Mouse (Mus musculus) layer of hippocampus, adult 9-11 months (tissue): ENCODE results near the gene Spata13.

Experiments used
- DNase-seq: peaks from one replicate; pipeline ENCODE4 v3.0.0; 2022

The Spata13 gene

DNA sequence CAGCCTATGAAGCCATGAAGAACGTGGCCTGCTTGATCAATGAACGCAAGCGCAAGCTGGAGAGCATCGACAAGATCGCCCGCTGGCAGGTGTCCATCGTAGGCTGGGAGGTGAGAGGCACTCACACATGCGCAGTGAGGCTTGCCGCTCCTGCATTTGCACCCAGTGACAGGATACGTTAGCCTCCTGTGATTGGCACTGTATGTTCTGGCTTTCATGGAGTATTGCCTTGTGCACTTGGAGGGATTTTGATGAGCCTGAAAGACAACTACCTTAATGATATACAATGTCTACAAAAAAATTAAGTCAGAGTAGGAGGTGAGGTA, 120.0 kb downstream of the Spata13 start:
- DNase-seq = no peak

DNA sequence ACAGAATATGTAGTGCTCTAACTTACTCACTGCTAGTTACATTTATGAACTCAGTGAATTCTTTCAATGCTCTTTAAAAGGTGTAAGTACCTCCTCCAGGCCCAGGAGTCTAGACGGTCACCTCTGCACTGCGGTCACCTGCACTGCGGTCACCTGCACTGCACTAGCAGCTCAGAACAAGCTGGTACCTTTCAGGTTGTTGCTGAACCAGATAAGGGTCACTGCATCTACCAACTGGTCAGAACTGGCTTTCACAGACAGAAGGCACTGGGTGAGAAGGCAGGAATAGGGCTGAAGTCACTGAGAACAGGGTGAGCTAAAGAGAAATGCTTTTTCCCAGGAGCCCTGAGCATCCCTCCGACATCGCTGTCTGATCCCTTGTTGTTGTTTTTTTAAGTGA, 120.9 kb downstream of the Spata13 start:
- no peak for DNase-seq

DNA sequence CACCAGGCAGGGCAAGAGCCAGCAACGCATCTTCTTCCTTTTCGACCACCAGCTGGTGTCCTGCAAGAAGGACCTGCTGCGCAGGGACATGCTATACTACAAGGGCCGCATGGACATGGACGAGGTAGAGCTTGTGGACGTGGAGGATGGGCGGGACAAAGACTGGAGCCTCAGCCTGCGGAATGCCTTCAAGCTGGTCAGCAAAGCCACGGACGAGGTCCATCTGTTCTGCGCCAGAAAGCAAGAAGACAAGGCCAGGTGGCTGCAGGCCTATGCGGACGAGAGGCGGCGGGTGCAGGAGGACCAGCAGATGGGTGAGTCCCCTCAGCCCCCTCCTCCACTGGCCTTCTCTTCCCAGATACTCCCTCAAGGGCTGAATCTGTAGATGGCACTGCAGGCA, 122.5 kb downstream of the Spata13 start:
- DNase-seq = no peak

DNA sequence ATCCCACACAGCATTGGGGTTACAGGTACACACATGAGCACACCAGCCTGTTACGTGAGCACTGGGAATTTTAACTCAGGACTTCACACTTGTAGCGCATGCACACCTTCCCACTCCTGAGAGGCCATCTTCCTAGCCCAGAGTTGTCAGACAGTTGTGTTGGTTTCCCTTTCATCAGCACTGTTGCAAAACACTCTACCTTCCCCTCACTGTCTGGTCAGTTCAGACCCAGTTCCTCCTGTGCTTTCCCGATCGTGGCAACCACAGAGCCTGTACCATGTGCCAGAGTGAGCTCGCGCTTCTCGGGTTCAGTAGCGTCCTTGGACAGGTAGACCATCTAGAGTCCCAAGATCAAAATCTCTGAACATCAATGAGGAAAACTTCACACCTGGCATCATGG, 123.5 kb downstream of the Spata13 start:
- DNase-seq = peak; percentile 81

DNA sequence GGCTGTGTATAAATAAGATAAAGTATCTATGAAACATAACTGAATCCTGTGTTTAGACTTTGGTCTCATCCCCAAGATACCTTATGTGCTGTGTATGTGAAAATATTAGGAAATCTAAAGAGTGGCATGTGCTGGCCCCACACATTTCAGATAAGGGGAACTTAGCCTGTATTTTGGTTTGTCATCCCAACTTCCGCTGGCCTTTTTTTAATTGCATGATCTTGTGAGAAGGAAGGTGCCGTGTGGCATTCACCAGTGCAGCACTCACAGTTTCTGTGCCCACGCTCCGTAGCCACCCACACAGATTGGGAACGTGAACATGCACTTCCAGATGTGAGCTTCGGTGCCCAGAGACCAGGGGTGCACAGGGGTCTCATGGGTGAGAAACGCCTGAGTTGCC, 123.9 kb downstream of the Spata13 start:
- DNase-seq = no peak

DNA sequence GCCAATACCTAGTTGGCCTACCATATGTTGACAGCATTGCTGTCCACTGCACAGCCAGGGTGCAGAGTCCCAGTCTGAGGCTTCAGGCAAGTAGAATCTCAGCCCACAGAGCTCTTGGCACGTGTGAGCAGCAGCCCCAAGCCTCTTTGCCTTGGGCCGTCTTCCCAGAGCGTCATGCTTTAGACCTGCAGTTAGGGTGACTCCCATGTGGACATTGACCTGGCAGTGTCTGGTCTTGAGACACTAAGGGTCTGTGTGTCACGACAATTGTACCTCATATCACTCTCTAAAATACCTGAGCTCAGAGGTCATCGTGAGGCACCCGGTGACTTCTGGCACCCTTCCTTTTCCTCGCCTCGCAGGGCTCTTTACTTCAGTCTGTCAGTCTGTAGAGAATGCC, 125.3 kb downstream of the Spata13 start:
- no peak for DNase-seq

DNA sequence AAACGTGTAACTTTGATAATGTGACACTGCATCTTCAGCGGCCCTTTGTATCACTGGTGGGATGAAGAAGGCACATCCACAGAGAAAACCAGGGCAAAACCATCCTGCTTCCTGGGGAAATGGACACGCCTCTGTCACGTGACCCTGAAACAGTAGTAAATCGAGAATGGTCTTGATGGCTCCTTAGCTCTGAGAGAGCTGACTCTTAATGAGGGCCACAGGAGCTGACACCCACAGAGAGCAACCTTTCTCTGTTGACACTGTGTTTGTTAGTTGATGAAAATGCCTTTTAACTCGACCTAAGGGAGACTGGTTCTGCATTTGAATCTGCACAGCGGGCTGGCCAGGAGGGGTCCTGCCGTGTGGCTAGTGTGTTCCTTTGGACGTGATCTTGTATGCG, 128.0 kb downstream of the Spata13 start:
- no peak for DNase-seq

DNA sequence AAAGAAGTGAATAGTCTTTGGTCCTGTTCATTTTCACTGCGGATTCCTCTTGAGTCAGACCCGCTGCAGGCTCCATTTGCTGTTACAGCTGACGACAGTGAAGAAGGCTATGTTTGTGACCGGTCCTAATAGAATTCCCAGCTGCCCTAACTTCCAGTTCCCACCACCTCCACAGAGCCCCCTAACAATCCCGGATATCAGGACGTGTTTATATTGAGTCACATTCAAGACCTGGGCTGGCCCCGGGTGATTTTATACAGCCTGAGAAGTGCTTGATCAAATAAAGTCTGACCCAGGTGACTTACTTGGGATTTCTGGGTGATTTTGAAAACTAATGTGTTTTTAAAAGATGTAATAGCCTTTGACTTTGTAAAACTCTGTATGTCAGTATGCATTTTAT, 129.0 kb downstream of the Spata13 start:
- DNase-seq = no peak

DNA sequence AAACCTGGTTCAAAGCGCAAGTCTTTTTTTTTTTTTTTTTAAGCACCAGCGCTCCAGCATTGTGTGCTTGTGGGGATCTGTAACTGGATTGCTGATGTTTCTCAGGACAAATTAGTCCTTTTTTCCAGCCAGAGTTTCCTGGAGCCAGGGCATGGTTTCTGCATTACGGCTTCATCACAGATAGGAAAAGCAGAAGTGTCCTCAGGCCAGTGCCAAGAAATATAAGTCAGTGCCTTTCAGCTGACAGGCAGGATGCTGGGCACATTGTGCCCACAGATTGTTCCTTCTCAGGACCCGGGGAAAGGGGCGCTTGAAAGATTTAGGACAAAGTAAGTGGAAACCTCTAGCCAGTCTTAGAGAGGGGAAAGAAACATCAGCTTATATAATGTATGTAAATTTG, 129.9 kb downstream of the Spata13 start:
- DNase-seq = no peak

DNA sequence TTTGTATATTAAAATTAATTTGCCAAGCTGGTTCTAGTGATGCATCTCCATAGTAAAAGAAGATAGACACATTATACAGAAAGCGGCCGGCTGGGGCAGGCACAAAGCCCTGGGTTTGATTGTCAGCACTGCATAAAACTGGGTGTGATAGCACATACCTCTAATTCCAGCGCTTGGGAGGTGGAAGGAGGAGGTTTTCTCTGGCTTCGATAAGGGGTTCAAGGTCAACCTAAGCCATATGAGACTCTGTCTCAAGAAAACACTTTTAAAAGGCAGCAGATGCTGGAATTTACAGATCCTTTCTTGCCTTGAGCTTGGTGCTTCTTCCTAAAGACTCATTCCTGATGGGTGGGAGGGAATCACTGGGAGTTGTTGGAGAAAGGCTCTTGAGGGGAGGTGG, 130.7 kb downstream of the Spata13 start:
- DNase-seq = no peak

DNA sequence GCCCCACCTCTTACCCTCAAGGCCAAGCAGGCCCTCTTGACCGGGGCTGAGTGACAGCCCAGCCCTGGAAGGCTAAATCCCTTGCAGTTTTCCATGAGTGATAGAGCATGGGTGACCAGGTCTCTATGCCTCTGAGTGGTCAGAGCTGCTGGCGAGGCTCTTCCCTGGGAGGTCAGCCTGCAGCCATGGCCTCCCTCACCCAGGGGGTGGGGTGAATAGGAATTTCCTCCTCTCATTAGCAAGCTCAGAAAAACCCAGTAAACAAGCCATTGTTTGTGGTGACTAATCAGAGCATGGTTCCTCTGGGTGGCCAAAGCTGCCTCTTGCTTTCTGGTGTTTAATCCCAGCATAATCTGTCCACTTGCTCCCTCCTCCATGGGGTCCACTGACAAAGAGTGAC, 131.2 kb downstream of the Spata13 start:
- no peak for DNase-seq

DNA sequence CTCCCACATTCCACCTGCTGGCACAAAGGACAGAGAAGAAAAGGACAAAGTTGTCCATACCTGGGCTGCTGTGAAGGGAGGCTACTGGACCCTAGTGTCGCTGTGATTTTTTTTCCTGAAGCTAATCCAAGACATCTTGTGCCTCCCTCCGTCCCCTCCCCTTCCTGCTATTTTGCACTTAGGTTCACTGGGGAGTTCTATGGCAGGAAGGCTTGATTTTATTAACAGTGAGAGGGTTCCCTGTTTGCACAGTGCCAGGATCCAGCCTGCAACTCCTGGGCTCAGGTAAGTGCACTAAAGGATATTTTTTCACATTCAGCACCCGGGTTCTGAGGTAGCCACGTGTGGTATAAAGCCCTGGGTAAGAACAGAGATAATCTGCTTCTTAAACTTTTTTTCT, 134.1 kb downstream of the Spata13 start, which contains the start of gene C1qtnf9:
C1qtnf9 (plus strand) TSS at position 251 of the 400 bp plus-strand sequence.
- no peak for DNase-seq

DNA sequence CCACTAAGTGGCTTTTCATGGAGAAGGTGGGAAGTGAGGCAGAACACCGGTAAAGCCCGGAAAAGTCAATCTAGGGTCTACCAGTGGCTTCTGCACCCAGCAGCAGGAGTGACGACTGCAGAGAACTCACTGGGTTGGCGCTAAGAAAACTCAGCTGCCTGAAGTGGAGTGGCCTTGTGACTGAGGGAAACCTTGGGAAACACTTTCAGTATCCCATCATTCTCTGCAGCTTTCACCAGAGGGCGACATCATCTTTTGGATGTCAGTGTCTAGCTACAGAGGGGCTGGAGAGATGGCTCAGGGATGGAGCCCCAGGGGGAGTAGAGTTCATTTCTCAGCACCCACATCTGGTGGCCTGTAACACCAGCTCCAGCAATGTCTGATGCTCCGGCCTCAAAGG, 135.5 kb downstream of the Spata13 start:
- DNase-seq = no peak

DNA sequence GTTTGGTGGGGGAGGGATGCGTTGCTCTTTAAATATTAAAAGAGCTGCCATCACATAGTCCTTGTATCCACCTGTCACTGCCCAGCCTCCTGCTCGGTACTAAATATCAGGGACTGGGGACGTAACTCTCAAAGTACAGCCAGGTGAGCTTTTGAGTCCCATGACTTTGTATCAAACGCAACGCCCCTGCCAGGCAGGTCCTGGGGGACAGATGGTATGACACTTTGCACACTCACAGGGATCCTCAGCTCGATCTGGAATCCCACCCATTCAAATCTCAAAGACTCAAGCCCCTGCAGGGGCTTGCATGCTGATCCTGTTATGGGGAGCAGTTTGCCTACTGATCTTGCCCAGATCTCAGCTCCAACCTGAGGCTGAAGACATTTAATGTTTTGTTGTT, 136.8 kb downstream of the Spata13 start:
- no peak for DNase-seq

DNA sequence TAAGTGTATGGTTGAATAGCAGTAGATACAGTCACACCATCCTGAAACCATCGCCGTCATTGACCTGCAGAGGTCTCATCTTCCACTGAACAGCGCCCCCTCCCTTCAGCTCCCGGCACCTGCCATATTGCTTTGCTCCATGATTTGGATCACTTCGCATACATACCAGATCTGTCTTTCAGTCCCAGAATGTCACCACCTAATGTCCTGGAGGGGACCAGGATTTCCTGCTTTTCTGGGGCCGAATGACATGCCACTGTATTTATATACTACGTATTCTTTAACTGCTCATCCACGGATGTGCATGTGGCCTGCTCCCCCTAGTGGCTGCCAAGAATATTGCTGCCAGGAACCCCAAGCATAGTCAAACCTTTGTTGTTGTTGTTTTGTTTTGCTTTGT, 137.3 kb downstream of the Spata13 start:
- DNase-seq = peak; percentile 66

DNA sequence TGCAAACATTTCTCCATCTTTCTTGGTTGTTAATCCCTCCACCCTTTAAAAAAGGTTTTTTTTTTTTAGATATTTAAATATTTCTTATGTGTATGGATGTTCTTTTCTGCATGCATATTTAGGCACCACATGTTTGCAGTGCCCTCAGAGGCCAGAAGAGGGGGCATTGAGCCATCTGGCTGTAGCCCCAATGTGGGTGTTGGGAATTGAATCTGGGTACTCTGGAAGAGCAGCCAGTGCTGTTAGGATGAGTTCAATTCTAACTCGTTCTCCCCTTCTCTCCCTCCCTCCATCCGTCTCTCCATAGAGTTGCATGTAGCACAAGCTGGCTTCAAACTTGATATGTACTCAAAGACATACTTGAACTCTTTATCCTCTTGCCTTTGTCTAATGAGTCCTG, 139.7 kb downstream of the Spata13 start:
- DNase-seq = no peak

DNA sequence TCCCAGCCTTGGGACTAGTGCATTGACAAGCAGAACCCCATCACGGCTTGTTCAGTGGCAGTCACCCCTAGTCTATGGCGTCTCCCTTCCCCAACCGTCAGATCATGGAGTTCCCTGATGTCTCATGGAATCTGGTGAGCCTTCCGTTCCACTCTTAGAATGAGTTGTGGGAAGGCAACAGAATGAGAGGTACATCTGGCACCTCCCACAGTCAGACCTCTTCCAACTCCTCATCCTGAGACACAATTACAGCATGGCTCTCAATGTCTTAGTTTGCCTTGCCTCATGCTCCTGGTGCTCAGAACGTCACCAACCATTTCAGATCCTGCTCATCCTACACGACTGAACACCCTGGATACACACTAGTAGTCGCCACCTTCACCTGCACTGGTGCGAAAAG, 142.7 kb downstream of the Spata13 start:
- DNase-seq = no peak

DNA sequence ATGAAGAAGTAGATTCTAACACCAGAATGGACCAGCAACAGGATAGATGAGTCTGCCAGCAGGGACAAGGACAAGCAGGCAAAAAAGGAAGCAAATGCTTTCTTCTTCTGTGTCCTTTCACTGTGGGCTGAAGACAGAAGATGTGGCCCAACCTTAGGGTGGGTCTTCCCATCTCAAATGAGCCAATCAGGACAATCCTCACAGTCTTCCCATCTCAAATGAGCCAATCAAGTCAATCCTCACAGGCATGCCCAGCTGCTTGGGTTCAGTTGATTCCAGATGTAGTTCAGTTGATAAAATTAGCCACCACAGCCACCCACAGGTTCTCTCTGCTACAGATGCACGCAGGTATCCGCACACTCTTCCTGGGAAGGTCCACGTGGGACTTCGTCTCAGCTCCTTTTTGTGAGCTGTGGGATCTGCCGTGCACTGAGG, 143.7 kb downstream of the Spata13 start:
- no peak for DNase-seq

DNA sequence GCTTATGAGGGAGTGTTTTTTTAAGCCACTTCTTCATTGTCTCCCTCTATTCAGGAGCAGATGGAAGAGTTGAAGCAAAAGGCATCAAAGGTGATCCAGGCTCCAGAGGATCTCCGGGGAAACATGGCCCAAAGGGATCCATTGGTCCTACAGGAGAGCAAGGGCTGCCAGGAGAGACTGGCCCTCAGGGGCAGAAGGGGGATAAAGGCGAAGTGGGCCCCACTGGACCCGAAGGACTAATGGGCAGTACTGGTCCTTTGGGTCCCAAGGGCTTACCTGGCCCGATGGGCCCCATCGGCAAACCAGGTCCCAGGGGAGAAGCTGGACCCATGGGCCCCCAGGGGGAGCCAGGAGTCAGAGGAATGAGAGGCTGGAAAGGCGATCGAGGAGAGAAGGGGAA, 145.4 kb downstream of the Spata13 start:
- no peak for DNase-seq

DNA sequence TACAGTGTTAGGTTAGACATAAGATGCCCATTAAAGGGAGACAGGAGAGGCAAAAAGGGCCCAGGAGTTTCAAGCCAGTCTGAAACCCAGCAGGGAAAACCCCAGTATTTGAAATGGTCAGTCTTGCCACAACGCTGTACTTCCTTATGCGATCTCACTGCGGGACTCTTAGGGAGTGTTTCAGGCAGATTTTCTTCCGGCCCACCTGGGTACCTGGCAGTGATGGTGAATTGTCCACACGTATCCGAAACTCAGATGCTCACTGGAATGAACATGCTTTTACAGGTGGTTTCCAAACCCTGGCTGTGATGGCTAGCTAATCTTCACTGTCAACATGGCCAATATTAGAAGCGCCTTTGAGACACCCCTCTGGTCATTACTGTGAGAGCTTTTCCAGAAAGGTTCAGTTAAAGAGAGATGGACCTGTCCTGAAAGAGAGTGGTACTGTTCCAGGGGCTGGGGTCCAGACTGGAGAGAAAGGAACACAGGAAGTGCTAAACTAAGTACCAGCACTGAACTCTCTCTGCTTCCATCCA, 148.4 kb downstream of the Spata13 start:
- DNase-seq = no peak

DNA sequence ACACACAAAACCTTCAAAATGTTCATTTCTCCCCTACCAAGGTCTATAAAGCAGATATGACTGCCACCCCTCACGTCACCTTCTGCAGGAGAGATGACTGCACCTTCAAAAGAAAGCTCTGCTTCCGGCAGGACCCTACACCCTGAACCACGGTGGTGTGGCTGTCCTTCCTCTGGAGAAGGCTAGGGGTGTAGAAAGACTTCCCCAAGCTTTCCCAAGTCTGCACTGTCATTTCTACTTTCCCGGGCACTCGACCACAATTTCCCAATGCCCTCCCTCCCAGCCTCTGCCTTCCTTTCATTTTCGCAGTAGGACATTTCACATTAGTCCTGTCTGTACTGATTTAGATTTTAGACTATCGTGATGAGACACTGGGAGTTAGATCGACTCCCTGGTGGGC, 149.4 kb downstream of the Spata13 start:
- no peak for DNase-seq

DNA sequence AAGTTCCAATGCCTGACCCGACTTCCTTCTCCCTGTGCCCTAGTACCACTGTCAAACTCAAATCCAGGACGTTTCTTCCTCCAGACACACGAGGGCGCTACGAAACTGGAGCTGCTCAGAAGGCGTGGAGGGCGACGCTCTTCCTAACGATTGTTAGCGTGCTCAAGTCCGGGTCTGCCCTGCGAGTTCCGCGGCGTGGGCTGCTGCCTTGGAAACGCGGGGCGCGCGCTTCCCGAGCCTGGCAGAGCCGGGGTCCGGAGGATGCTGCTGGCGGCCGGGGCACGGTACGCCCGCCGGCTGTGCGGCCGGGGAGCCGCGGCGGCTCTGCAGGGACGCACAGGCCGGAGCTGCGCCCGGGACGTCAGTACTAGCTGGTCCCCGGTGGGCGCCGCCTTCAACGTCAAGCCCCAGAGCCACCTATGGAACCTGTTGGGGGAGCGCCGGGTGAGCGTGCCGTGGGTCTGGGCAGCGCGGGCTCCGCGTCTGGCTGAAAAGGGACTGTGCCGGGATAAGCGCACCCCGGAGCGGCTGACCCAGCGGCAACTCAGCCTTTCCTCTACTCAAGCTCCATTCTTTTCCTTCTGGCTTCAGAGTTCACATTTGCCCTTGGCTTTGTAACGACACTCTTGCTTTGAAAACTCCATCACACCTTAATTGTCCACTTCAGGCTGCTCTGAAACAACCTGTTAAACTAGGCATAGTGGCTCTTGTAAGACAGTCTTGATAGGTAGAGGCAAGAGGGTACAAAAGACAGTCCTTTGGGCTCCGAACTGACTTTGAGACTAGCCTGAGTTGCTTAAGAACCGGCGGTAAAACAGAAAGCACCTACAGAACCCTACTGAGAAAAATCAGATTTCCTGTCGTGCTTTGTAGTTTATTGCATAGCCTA, 150.9 kb downstream of the Spata13 start, which contains the start of gene Mipep:
Mipep (plus strand) TSS at position 147 of the 889 bp plus-strand sequence.
- peak; percentile 87 for DNase-seq

DNA sequence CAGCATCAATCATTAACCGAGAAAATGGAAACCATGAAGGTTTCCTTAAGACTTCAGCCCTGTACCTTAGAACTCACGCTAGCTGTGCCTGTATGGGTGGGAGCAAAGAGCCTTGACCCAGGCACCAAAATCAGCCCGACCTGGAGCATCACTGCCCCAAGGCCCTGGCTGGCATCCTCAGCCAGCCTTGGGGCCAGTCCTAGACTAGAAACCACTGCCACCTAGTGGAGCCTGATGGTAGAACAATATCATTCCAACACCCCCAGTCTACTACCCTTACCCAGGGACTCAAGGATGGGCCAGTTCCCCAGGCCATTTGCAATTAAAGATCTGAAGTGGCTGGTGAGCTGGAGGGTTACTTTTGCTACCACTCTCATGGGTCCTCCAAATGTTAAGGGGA, 156.3 kb downstream of the Spata13 start:
- DNase-seq = no peak

DNA sequence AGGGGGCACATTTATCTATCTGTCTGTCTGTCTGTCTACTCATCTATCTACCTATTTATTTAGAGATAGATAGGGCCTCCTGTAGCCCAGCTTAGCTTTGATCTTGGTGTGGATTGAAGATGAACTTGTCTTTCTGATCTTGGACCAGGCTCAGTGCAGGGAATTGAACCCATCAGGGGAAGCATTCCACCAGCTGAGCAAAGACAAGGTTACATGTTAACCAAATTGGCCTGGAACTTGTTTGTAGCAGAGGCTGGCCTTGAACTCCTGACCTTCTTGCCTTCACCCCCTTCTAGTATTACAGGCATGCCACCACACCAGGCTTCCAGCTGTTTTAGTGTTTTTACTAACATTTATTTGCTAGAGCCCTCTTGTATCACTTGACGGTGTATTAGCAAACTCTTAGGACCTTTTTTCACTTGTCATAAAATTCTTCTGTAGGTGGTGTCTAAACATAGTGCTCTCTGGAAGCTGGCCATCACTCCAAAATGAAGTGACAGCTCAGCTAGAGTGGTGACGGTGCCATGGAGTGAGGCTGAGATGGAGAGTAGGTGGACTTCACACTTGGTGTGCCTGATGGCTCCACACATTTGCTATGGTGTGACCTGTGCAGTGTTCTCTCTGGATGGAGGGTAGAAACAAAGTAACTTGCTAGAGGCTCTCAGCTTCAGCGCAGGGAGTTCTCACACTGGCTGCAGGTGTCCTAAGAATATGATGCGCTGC, 163.0 kb downstream of the Spata13 start:
- peak; percentile 36 for DNase-seq
